Mouse (Mus musculus): Measurements from ENCODE around the gene Hamp.

Hamp gene

GRCm38 (mm10) chr7:30943909-30944635 lies at the start of gene Hamp:
Hamp (minus strand) TSS chr7:30944032.
- no peak for DNase-seq (ENCODE audit: low spot score)

GRCm38 (mm10) chr7:30992148-30992547 lies 48.3 kb upstream of the Hamp start:
- DNase-seq (ENCODE audit: low spot score) = no peak

GRCm38 (mm10) chr7:30988519-30989162 lies 44.8 kb upstream of the Hamp start:
- no peak for DNase-seq (ENCODE audit: low spot score)

GRCm38 (mm10) chr7:30985357-30985756 lies 41.5 kb upstream of the Hamp start:
- DNase-seq (ENCODE audit: low spot score) = no peak

GRCm38 (mm10) chr7:30981703-30982102 lies 37.9 kb upstream of the Hamp start:
- DNase-seq (ENCODE audit: low spot score) = no peak

GRCm38 (mm10) chr7:30973501-30974289 lies 29.9 kb upstream of the Hamp start, which contains the start of gene Fam187b:
Fam187b (plus strand) TSS chr7:30973790.
- DNase-seq (ENCODE audit: low spot score) = peak; percentile 88

- peak; percentile 62 for DNase-seq (ENCODE audit: low spot score)
These were observed 29.3 kb upstream of the Hamp start, which contains the start of gene Lsr for GRCm38 (mm10) chr7:30973251-30973500. Lsr (minus strand) TSS chr7:30973464.

GRCm38 (mm10) chr7:30972426-30973250 lies 28.8 kb upstream of the Hamp start:
- no peak for DNase-seq (ENCODE audit: low spot score)

GRCm38 (mm10) chr7:30971901-30972300 lies 28.1 kb upstream of the Hamp start:
- DNase-seq (ENCODE audit: low spot score) = no peak

- no peak for DNase-seq (ENCODE audit: low spot score)
These were observed 25.3 kb upstream of the Hamp start for GRCm38 (mm10) chr7:30969174-30969573.

- peak; percentile 77 for DNase-seq (ENCODE audit: low spot score)
These were observed 24.8 kb upstream of the Hamp start for GRCm38 (mm10) chr7:30968611-30969010.

GRCm38 (mm10) chr7:30966657-30967056 lies 22.8 kb upstream of the Hamp start:
- no peak for DNase-seq (ENCODE audit: low spot score)

GRCm38 (mm10) chr7:30965677-30966076 lies 21.8 kb upstream of the Hamp start:
- DNase-seq (ENCODE audit: low spot score) = no peak

- no peak for DNase-seq (ENCODE audit: low spot score)
These were observed 20.5 kb upstream of the Hamp start for GRCm38 (mm10) chr7:30964366-30964765.

GRCm38 (mm10) chr7:30962862-30963261 lies 19.0 kb upstream of the Hamp start:
- no peak for DNase-seq (ENCODE audit: low spot score)

- no peak for DNase-seq (ENCODE audit: low spot score)
These were observed 16.0 kb upstream of the Hamp start for GRCm38 (mm10) chr7:30959786-30960349.

GRCm38 (mm10) chr7:30958866-30959487 lies 15.1 kb upstream of the Hamp start:
- no peak for DNase-seq (ENCODE audit: low spot score)

GRCm38 (mm10) chr7:30958109-30958865 lies 14.5 kb upstream of the Hamp start:
- DNase-seq (ENCODE audit: low spot score) = no peak

GRCm38 (mm10) chr7:30957367-30957783 lies 13.5 kb upstream of the Hamp start:
- peak; percentile 92 for DNase-seq (ENCODE audit: low spot score)

GRCm38 (mm10) chr7:30956756-30957366 lies 13.0 kb upstream of the Hamp start, which contains the start of gene Usf2:
Usf2 (minus strand) TSS chr7:30956803.
- peak; percentile 79 for DNase-seq (ENCODE audit: low spot score)

Data from ovary, postnatal 36 days (tissue).